Mouse (Mus musculus) heart, embryonic 13.5 days (tissue): ENCODE measurements around the gene Numbl. TPM values are rescaled to one million over a fixed set of nuclear protein-coding genes. Genes with fewer than 3 reads are reported as not detected.
A peak's percentile ranks its signal among the peaks of the same experiment; 100 is the strongest.

Experiments used
- ATAC-seq: fragments of 200-750 bp; cut with Nextera tagmentation; 2 replicates; pipeline ENCODE4 v1.8.0; 2017; ENCODE audit warnings: moderate TSS enrichment; ENCODE audit not compliant: insufficient number of reproducible peaks, low FRiP score, low TSS enrichment; ENCODE audit errors: extremely low read depth
- H3K27ac ChIP-seq: fragments of 300-500 bp; sonication (generic); replicated peaks from 2 replicates; pipeline ENCODE4 v1.5.1; 2015; ENCODE audit warnings: moderate library complexity, mild to moderate bottlenecking, inconsistent platforms
- H3K27me3 ChIP-seq: fragments of 300-500 bp; sonication (generic); replicated peaks from 2 replicates; pipeline ENCODE4 v1.6.1; 2015; ENCODE audit warnings: mild to moderate bottlenecking, inconsistent platforms
- H3K36me3 ChIP-seq: fragments of 300-500 bp; sonication (generic); 2 replicates; pipeline ENCODE4 v1.6.1; 2015; ENCODE audit warnings: mild to moderate bottlenecking, inconsistent platforms
- H3K4me1 ChIP-seq: fragments of 300-500 bp; sonication (generic); 2 replicates; pipeline ENCODE4 v1.6.1; 2015; ENCODE audit warnings: inconsistent platforms
- H3K4me2 ChIP-seq: fragments of 300-500 bp; sonication (generic); 2 replicates; pipeline ENCODE4 v1.6.1; 2015; ENCODE audit warnings: inconsistent platforms, mild to moderate bottlenecking, moderate library complexity
- H3K4me3 ChIP-seq: fragments of 300-500 bp; sonication (generic); 2 replicates; pipeline ENCODE4 v1.5.1; 2015; ENCODE audit warnings: moderate library complexity, mild to moderate bottlenecking, inconsistent platforms
- H3K9ac ChIP-seq: fragments of 300-500 bp; sonication (generic); 2 replicates; pipeline ENCODE4 v1.6.1; 2015; ENCODE audit warnings: inconsistent platforms, mild to moderate bottlenecking, moderate library complexity
- H3K9me3 ChIP-seq: fragments of 300-500 bp; sonication (generic); 2 replicates; pipeline ENCODE4 v1.6.1; 2016; ENCODE audit warnings: inconsistent platforms
- WGBS: fragments of 180-500 bp; shearing (Covaris S2); methylation state at CpG from one replicate; pipeline ENCODE4 v1.1.7; 2015; ENCODE audit warnings: mixed read lengths; 5-methylcytosine and 5-hydroxymethylcytosine counted together
- polyA plus RNA-seq: library from polyadenylated mRNA; unstranded; fragments of >200 nt; fragmentation: Nextera tagmentation; extraction: Ambion mirVana; gene quantifications from 2 replicates; pipeline ENCODE4 v1.2.1, GENCODE M21; 2015

The Numbl gene
- polyA plus RNA-seq, 1 experiment from 2014 or later: 8.3 TPM

DNA sequence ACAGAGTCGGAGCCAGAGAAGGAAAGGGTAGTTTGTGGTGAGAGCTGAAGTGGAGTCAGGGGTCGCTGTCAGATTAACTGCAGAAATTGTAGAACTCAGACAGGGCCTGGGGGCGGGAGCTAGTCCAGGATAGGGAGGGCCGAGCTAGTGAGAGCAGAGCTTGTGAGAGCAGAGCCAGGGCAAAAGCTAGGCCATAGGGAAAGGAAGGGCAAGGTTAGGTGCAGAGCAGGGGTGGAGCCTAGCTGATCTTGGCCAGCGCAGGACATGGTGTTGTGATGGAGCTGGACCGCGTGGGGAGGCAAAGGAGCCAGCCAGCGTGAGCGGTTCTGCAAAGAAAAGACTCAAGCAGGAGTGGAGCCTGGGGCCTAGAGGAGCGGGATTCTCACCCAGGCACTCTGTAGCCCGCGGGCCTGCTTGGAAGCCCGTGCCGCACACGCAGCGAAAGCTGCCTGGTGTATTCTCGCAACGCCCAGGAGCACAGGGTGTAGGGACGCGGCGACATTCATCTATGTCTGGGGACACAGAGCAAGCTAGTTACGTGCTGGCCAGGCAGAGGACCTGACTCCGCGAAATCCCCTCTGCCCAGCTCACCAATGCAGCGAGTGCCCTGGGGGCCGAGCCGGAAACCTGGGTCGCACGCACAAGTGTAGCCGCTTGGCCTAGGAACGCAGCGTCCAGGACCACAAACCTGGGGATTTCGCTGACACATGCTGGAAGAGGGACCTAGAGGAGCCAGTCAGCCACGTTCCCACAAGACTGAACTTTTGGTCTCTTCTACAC is 68.1 kb downstream of the Numbl start:
- Histone ChIP-seq H3K9ac (peak overlapping the region; percentile 15; the same call in 1 of the 2 replicates), H3K4me3 (peak overlapping the region; percentile 31), H3K4me1 (peaks cover 41% of the 10 kb centered on the region), H3K36me3 (peaks cover 51% of the 10 kb centered on the region), H3K4me2 (peak overlapping the region; percentile 57), H3K27me3 (peaks cover 99% of the 10 kb centered on the region), H3K27ac (no peak overlapping the region), H3K9me3 (no peaks in the 10 kb centered on the region)
- no peak for ATAC-seq
- 37% methylated on average over 34 of the region's 34 CpGs for WGBS

DNA sequence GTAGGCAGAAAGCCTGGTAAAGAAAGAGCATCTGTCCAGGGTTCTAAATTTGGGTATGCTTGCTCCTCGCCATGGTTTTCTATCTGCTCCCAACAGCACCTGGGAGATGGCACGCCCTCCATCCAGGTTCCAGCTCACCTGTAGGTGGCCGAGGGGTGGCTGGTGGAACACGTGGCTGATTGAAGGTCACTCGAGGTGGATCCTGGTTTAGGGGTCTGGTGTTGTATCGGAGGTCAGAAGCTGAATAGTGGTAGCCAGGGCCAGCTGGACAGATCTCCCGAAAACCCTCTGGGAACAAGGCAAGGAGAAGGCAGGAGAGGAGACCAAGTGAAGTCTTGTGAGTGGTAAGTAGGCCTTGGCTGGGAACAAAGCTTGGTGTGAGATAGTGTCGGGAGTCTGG is 69.3 kb downstream of the Numbl start:
- WGBS: 84% methylated on average over 8 of the region's 8 CpGs
- Histone ChIP-seq H3K27ac (no peak overlapping the region), H3K9me3 (no peaks in the 10 kb centered on the region), H3K4me3 (no peak overlapping the region), H3K4me2 (no peak overlapping the region), H3K4me1 (peaks cover 53% of the 10 kb centered on the region), H3K9ac (no peak overlapping the region), H3K27me3 (peaks cover 99% of the 10 kb centered on the region), H3K36me3 (peaks cover 44% of the 10 kb centered on the region)
- ATAC-seq: no peak

- Histone ChIP-seq H3K4me1 (peaks cover 60% of the 10 kb centered on the region), H3K9ac (no peak overlapping the region), H3K36me3 (peaks cover 38% of the 10 kb centered on the region), H3K27me3 (peaks cover 99% of the 10 kb centered on the region), H3K4me3 (no peak overlapping the region), H3K4me2 (no peak overlapping the region), H3K27ac (no peak overlapping the region), H3K9me3 (no peaks in the 10 kb centered on the region)
- WGBS: 74% methylated on average over 11 of the region's 11 CpGs
- ATAC-seq: no peak
Measured at GRCm38 (mm10) chr7:27328161-27328560, 69.9 kb downstream of the Numbl start.

DNA sequence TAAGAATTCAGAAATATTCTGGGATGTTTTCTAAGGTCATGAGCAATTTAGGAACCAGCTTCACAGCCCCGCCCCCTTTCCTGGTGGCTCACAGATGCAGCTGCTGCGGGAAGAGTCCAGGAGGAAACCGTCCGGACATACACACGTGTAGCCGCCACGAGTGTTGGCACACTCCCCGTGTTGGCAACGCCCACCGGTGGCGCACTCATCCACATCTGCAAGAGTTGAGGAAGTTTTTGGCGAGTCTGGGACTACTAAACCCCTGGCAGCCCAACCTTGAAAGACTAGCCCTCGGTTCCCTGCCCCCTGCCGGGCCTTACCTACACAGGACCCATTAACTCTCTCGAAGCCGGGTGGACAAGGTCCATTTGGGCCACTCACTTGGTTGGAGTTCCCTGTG is 70.4 kb downstream of the Numbl start:
- H3K4me3 ChIP-seq: no peak overlapping the region
- no peak overlapping the region for H3K27ac ChIP-seq
- H3K9me3 ChIP-seq: no peaks in the 10 kb centered on the region
- H3K27me3 ChIP-seq: peaks cover 98% of the 10 kb centered on the region
- H3K36me3 ChIP-seq: peaks cover 33% of the 10 kb centered on the region
- H3K4me1 ChIP-seq: peaks cover 63% of the 10 kb centered on the region
- no peak for ATAC-seq
- H3K9ac ChIP-seq: no peak overlapping the region
- WGBS: 33% methylated on average over 16 of the region's 16 CpGs
- H3K4me2 ChIP-seq: no peak overlapping the region

DNA sequence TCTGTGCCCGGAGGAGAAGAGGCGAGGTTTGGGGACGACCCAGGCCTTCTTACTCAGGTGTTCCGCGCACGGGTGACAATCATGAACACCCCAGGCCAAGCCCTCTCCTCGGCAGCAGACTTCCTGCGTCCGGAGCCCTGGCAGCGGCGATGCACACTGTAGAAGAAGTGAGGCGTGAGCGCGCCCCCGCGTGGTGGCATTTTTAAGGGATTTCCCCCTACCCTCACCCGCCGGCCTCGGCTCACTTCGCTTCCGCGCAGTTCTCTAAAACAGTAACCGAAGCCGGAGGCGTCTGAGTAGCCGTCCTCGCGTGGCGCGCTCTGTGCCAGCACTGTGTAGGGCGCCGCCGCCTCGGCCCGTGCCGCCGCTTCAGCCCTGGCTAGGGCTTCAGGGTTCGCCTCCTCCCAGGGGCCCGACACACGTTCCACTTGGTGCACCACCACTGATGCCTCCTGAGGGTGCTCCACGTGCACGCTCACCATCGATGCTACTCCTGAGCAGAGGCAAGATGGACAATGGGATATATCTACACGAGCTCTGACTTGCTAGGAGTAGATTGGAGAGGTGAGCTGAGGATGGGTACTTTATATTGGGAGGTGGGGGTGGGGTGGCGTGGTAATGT is 71.2 kb downstream of the Numbl start:
- peaks cover 98% of the 10 kb centered on the region for H3K27me3 ChIP-seq
- no peak overlapping the region for H3K27ac ChIP-seq
- 6% methylated on average over 45 of the region's 45 CpGs for WGBS
- no peak for ATAC-seq
- H3K9me3 ChIP-seq: no peaks in the 10 kb centered on the region
- peaks cover 25% of the 10 kb centered on the region for H3K36me3 ChIP-seq
- H3K9ac ChIP-seq: peak overlapping the region; percentile 51
- peak overlapping the region; percentile 91 for H3K4me2 ChIP-seq
- peak overlapping the region; percentile 36 for H3K4me3 ChIP-seq
- H3K4me1 ChIP-seq: peaks cover 71% of the 10 kb centered on the region

GRCm38 (mm10) chr7:27329981-27330380 is 71.7 kb downstream of the Numbl start:
- WGBS: 17% methylated on average over 17 of the region's 17 CpGs
- peaks cover 98% of the 10 kb centered on the region for H3K27me3 ChIP-seq
- no peak overlapping the region for H3K9ac ChIP-seq

DNA sequence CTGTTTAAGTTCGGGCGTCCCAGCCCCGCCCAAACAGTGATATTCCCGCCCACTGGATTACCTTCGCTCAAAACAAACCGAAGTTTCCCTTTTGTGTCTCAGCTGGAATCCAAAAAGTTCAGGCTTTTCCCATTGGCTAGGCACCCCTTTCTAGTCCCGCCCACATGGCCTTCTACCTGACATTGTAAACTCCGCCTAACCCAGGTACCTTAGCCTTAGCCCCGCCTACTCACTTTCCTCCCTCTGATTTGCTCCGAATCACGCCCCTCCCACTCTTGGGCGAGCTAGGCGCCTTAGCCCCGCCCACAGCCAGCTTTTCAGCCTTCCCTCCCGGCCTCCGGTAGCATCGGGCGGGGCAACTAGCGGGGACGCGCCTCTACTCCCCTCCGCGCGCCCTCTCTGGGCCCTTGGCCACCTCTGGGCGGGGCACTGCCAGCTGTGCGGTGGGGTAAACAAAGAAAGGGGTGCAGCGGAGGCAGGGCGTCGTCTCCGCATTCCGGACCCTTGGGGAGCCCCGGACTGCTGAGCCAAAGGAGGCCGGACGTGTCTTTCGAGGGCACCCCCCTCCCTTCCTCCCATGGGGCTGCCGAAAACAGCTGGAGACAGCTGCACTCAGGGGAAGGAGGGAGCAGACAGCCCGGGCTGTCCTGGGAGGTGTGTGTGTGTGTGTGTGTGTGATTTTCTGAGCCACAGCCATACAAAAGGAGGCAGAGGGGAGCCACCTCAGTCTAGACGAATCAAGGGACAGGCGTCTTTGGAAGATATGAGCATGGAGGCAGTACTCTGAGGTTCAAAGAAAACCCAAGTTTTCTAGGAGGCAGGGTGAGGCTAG is 72.7 kb downstream of the Numbl start:
- H3K9me3 ChIP-seq: no peaks in the 10 kb centered on the region
- H3K9ac ChIP-seq: peak overlapping the region; percentile 89
- peak overlapping the region; percentile 88 for H3K27ac ChIP-seq
- H3K4me2 ChIP-seq: peak overlapping the region; percentile 91
- peaks cover 76% of the 10 kb centered on the region for H3K4me1 ChIP-seq
- ATAC-seq: peak; percentile 71
- peak overlapping the region; percentile 68 for H3K4me3 ChIP-seq
- peaks cover 19% of the 10 kb centered on the region for H3K36me3 ChIP-seq
- 2% methylated on average over 39 of the region's 39 CpGs for WGBS
- peaks cover 97% of the 10 kb centered on the region for H3K27me3 ChIP-seq

More at GRCm38 (mm10) chr7:27329981-27330380, 71.7 kb downstream of the Numbl start:
- H3K4me1 ChIP-seq: peaks cover 76% of the 10 kb centered on the region
- H3K4me2 ChIP-seq: peak overlapping the region; percentile 91
- H3K9me3 ChIP-seq: no peaks in the 10 kb centered on the region
- no peak overlapping the region for H3K27ac ChIP-seq
- H3K4me3 ChIP-seq: peak overlapping the region; percentile 68
- no peak for ATAC-seq
- peaks cover 20% of the 10 kb centered on the region for H3K36me3 ChIP-seq

DNA sequence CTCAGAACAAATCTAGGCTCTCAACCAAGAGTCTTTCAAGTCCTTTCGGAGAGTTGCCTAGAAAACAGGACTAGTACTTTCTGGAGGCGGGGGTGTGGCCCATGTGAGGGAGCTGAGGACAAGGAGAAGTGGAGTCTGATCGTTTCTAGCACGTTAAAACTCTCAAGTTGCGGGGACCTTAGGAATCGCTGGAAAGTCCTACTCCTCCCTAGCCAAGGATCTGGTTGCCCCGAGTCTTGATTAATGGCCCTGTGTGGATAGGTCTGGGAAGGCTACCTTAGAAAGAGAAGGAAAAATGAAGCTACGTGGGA is 73.3 kb downstream of the Numbl start:
- H3K27me3 ChIP-seq: peaks cover 97% of the 10 kb centered on the region
- peak overlapping the region; percentile 68 for H3K4me3 ChIP-seq
- H3K27ac ChIP-seq: peak overlapping the region; percentile 88
- no peak for ATAC-seq
- H3K4me1 ChIP-seq: peaks cover 76% of the 10 kb centered on the region
- H3K9ac ChIP-seq: peak overlapping the region; percentile 89
- WGBS: 1% methylated on average over 8 of the region's 8 CpGs
- no peaks in the 10 kb centered on the region for H3K9me3 ChIP-seq
- H3K4me2 ChIP-seq: peak overlapping the region; percentile 91
- H3K36me3 ChIP-seq: peaks cover 16% of the 10 kb centered on the region

Other genes starting within 250 kb of the Numbl start
- not detected in 2 replicates for gene Cyp2a12, start 229.4 kb upstream of the Numbl start, polyA plus RNA-seq
- not detected in 2 replicates for gene Cyp2f2, start 138.5 kb upstream of the Numbl start, polyA plus RNA-seq
- gene Cyp2t4, start 104.7 kb upstream of the Numbl start, polyA plus RNA-seq: 0.12 TPM in 1 of 2 replicates, not detected in the other
- gene Egln2, start 91.6 kb upstream of the Numbl start, polyA plus RNA-seq: 48.1 and 52.7 TPM in 2 replicates
- 48.6 and 48.8 TPM in 2 replicates for gene Rab4b, start 79.5 kb upstream of the Numbl start, polyA plus RNA-seq
- gene Gm21983, start 77.3 kb upstream of the Numbl start, polyA plus RNA-seq: 0.31 TPM in 1 of 2 replicates, not detected in the other
- gene Mia, start 77.3 kb upstream of the Numbl start, polyA plus RNA-seq: 4.3 and 4.8 TPM in 2 replicates
- 2.9 and 3.1 TPM in 2 replicates for gene BC024978, start 62.7 kb upstream of the Numbl start, polyA plus RNA-seq
- gene Snrpa, start 62.2 kb upstream of the Numbl start, polyA plus RNA-seq: 158 TPM in 2 replicates
- gene Itpkc, start 29.8 kb upstream of the Numbl start, polyA plus RNA-seq: 2.3 and 3.3 TPM in 2 replicates
- gene Coq8b, start 25.4 kb upstream of the Numbl start, polyA plus RNA-seq: 10.2 and 12.0 TPM in 2 replicates
- 51.3 and 53.3 TPM in 2 replicates for gene Ltbp4, start 79.3 kb downstream of the Numbl start, polyA plus RNA-seq
- gene Shkbp1, start 97.6 kb downstream of the Numbl start, polyA plus RNA-seq: 28.8 and 32.2 TPM in 2 replicates
- gene Gm20479, start 99.0 kb downstream of the Numbl start, polyA plus RNA-seq: 0.83 and 0.90 TPM in 2 replicates
- gene Sptbn4, start 189.3 kb downstream of the Numbl start, polyA plus RNA-seq: 0.13 and 0.23 TPM in 2 replicates
- 84.7 and 89.0 TPM in 2 replicates for gene Blvrb, start 189.5 kb downstream of the Numbl start, polyA plus RNA-seq
- gene Sertad3, start 215.3 kb downstream of the Numbl start, polyA plus RNA-seq: 21.1 and 23.2 TPM in 2 replicates
- gene Sertad1, start 228.5 kb downstream of the Numbl start, polyA plus RNA-seq: 32.3 and 37.1 TPM in 2 replicates
- gene Prx, start 240.9 kb downstream of the Numbl start, polyA plus RNA-seq: 2.0 and 2.1 TPM in 2 replicates